Mouse (Mus musculus) kidney, postnatal 0 days (tissue): ENCODE results near the gene Rbm33. TPM values are rescaled to one million over a fixed set of nuclear protein-coding genes. Genes with fewer than 3 reads are reported as not detected.
A peak's percentile ranks its signal among the peaks of the same experiment; 100 is the strongest.

Experiments used
- ATAC-seq: fragments of 200-750 bp; cut with Nextera tagmentation; replicated peaks from 2 replicates; pipeline ENCODE4 v1.8.0; 2017; ENCODE audit warnings: low read depth, moderate number of reproducible peaks, moderate TSS enrichment, moderate library complexity; ENCODE audit not compliant: low FRiP score
- DNase-seq: peaks from one replicate; pipeline ENCODE4 v3.0.0-alpha.2; 2016; ENCODE audit warnings: low spot score
- H3K27ac ChIP-seq: fragments of 300-500 bp; sonication (generic); 2 replicates; pipeline ENCODE4 v1.5.1; 2014; ENCODE audit warnings: mild to moderate bottlenecking
- H3K27me3 ChIP-seq: fragments of 300-500 bp; sonication (generic); 2 replicates; pipeline ENCODE4 v1.6.1; 2014; ENCODE audit warnings: low read length, mixed read lengths; ENCODE audit not compliant: insufficient read depth
- H3K36me3 ChIP-seq: fragments of 300-500 bp; sonication (generic); 2 replicates; pipeline ENCODE4 v1.6.1; 2014; ENCODE audit warnings: low read length, mixed read lengths; ENCODE audit not compliant: insufficient read depth
- H3K4me1 ChIP-seq: fragments of 300-500 bp; sonication (generic); replicated peaks from 2 replicates; pipeline ENCODE4 v1.6.1; 2014; ENCODE audit warnings: antibody characterized with exemption, low read length, mixed read lengths; ENCODE audit not compliant: insufficient read depth
- H3K4me2 ChIP-seq: fragments of 300-500 bp; sonication (generic); 2 replicates; pipeline ENCODE4 v1.6.1; 2014; ENCODE audit warnings: mild to moderate bottlenecking, low read length, moderate library complexity, mixed read lengths
- H3K4me3 ChIP-seq: fragments of 300-500 bp; sonication (generic); replicated peaks from 2 replicates; pipeline ENCODE4 v1.5.1; 2014; ENCODE audit warnings: low read depth, low read length
- H3K9ac ChIP-seq: fragments of 300-500 bp; sonication (generic); 2 replicates; pipeline ENCODE4 v1.6.1; 2014; ENCODE audit warnings: low read depth, low read length
- H3K9me3 ChIP-seq: fragments of 300-500 bp; sonication (generic); replicated peaks from 2 replicates; pipeline ENCODE4 v1.6.1; 2016; ENCODE audit warnings: low read length, inconsistent platforms, mixed read lengths
- CTCF ChIP-seq: IDR thresholded peaks from 2 replicates; pipeline ENCODE4 v1.5.1; 2016; ENCODE audit warnings: antibody characterized with exemption, low read depth, mild to moderate bottlenecking, moderate library complexity
- WGBS: fragments of 180-500 bp; shearing (Covaris S2); extraction: QIAGEN DNeasy Blood & Tissue Kit; methylation state at CpG from one replicate; pipeline ENCODE4 v1.1.7; 2014; 5-methylcytosine and 5-hydroxymethylcytosine counted together
- polyA plus RNA-seq: library from polyadenylated mRNA; unstranded; fragments of >200 nt; fragmentation: Nextera tagmentation; extraction: Ambion mirVana; gene quantifications from 2 replicates; pipeline ENCODE4 v1.2.1, GENCODE M21; 2015

Gene Rbm33
- polyA plus RNA-seq, 1 experiment from 2014 or later = 8.1 TPM

- no peaks in the 10 kb centered on the region for H3K36me3 ChIP-seq
- H3K4me1 ChIP-seq = no peaks in the 10 kb centered on the region
- H3K9me3 ChIP-seq = no peaks in the 10 kb centered on the region
- TF ChIP-seq CTCF = no peak
- ATAC-seq (no peak), DNase-seq (no peak)
- H3K4me3 ChIP-seq = no peak overlapping the region
- no peak overlapping the region for H3K27ac ChIP-seq
- H3K27me3 ChIP-seq = no peaks in the 10 kb centered on the region
- H3K4me2 ChIP-seq = no peak overlapping the region
- H3K9ac ChIP-seq = no peak overlapping the region
Observed at GRCm38 (mm10) chr5:28304551-28304950, 12.4 kb upstream of the Rbm33 start.

- H3K4me2 ChIP-seq = no peak overlapping the region
- H3K4me3 ChIP-seq = no peak overlapping the region
- no peaks in the 10 kb centered on the region for H3K27me3 ChIP-seq
- ATAC-seq = no peak
- 79% methylated on average over 8 of the region's 8 CpGs for WGBS
- H3K9me3 ChIP-seq = no peaks in the 10 kb centered on the region
- H3K9ac ChIP-seq = no peak overlapping the region
- peaks cover 3% of the 10 kb centered on the region; the same call in 1 of the 2 replicates for H3K4me1 ChIP-seq
- no peak overlapping the region for H3K27ac ChIP-seq
- no peak for DNase-seq
- no peaks in the 10 kb centered on the region for H3K36me3 ChIP-seq
- no peak for TF ChIP-seq CTCF
Observed at GRCm38 (mm10) chr5:28315526-28315925, 1.4 kb upstream of the Rbm33 start.

GRCm38 (mm10) chr5:28316151-28316721 is 685 bp upstream of the Rbm33 start:
- H3K36me3 ChIP-seq = no peaks in the 10 kb centered on the region
- H3K9ac ChIP-seq = peak overlapping the region; percentile 100
- H3K4me1 ChIP-seq = peaks cover 3% of the 10 kb centered on the region; the same call in 1 of the 2 replicates
- no peaks in the 10 kb centered on the region for H3K9me3 ChIP-seq
- peak overlapping the region; percentile 59 for H3K4me2 ChIP-seq
- WGBS = 1% methylated on average over 14 of the region's 14 CpGs
- no peak for TF ChIP-seq CTCF
- peak overlapping the region; percentile 100 for H3K27ac ChIP-seq
- peak overlapping the region; percentile 100 for H3K4me3 ChIP-seq
- no peak; the same call in 1 of the 2 replicates for ATAC-seq
- H3K27me3 ChIP-seq = no peaks in the 10 kb centered on the region
- peak; percentile 16 for DNase-seq

- H3K4me3 ChIP-seq = peak overlapping the region; percentile 100
- no peaks in the 10 kb centered on the region for H3K27me3 ChIP-seq
- peak overlapping the region; percentile 100 for H3K27ac ChIP-seq
- DNase-seq (peak; percentile 43), ATAC-seq (no peak; the same call in 1 of the 2 replicates)
- H3K9ac ChIP-seq = peak overlapping the region; percentile 100
- no peaks in the 10 kb centered on the region for H3K9me3 ChIP-seq
- H3K4me2 ChIP-seq = peak overlapping the region; percentile 59
- H3K36me3 ChIP-seq = no peaks in the 10 kb centered on the region
- TF ChIP-seq CTCF = no peak
- H3K4me1 ChIP-seq = peaks cover 3% of the 10 kb centered on the region; the same call in 1 of the 2 replicates
- under 1% methylated on average over 62 of the region's 62 CpGs for WGBS
Observed at GRCm38 (mm10) chr5:28317253-28317916, 464 bp downstream of the Rbm33 start.

- H3K9me3 ChIP-seq = no peaks in the 10 kb centered on the region
- H3K9ac ChIP-seq = peak overlapping the region; percentile 100
- 2% methylated on average over 3 of the region's 3 CpGs for WGBS
- H3K27ac ChIP-seq = no peak overlapping the region
- no peak for TF ChIP-seq CTCF
- no peaks in the 10 kb centered on the region for H3K27me3 ChIP-seq
- no peak for DNase-seq
- peak overlapping the region; percentile 100 for H3K4me3 ChIP-seq
- ATAC-seq = no peak
- H3K36me3 ChIP-seq = no peaks in the 10 kb centered on the region
- H3K4me1 ChIP-seq = peaks cover 7% of the 10 kb centered on the region; the same call in 1 of the 2 replicates
- peak overlapping the region; percentile 59 for H3K4me2 ChIP-seq
Observed at GRCm38 (mm10) chr5:28317917-28318267, 971 bp downstream of the Rbm33 start.

- Histone ChIP-seq H3K9ac (0 out of 2 replicates have a peak overlapping the region, but pooled peaks have one; percentile 31), H3K27ac (no peak overlapping the region), H3K4me2 (peak overlapping the region; percentile 59), H3K4me3 (no peak overlapping the region), H3K4me1 (peaks cover 7% of the 10 kb centered on the region), H3K9me3 (no peaks in the 10 kb centered on the region), H3K36me3 (no peaks in the 10 kb centered on the region), H3K27me3 (no peaks in the 10 kb centered on the region)
- WGBS = 43% methylated on average over 2 of the region's 2 CpGs
- TF ChIP-seq CTCF = no peak
- ATAC-seq = no peak
- peak; percentile 14 for DNase-seq
Observed at GRCm38 (mm10) chr5:28318671-28319070, 1.8 kb downstream of the Rbm33 start.
